Mouse (Mus musculus) 416B (cell line): ENCODE measurements around the gene Mrpl38.
A peak's percentile ranks its signal among the peaks of the same experiment; 100 is the strongest.
"Not testable (repeated sequence)": the region's sequence is repeated elsewhere in the genome, so short reads cannot be mapped to it uniquely, and the experiment has no call there.

Source experiments
- DNase-seq: peaks from one replicate; pipeline ENCODE4 v3.0.0; 2011; ENCODE audit warnings: low read depth

The Mrpl38 gene

GRCm38 (mm10) chr11:116145481-116146293 lies 7.0 kb upstream of the Mrpl38 start:
- DNase-seq: no peak

- DNase-seq: no peak
Measured at GRCm38 (mm10) chr11:116143468-116143867, 4.8 kb upstream of the Mrpl38 start.

- peak; percentile 80 for DNase-seq
Measured at GRCm38 (mm10) chr11:116142211-116142991, 3.7 kb upstream of the Mrpl38 start.

GRCm38 (mm10) chr11:116138096-116138467 lies 586 bp downstream of the Mrpl38 start:
- DNase-seq: no peak

- DNase-seq: no peak
Measured at GRCm38 (mm10) chr11:116134171-116134570, 4.5 kb downstream of the Mrpl38 start.

- no peak for DNase-seq
Measured at GRCm38 (mm10) chr11:116133497-116133896, 5.2 kb downstream of the Mrpl38 start.

- peak; percentile 57 for DNase-seq
Measured at GRCm38 (mm10) chr11:116132366-116133333, 6.0 kb downstream of the Mrpl38 start.

GRCm38 (mm10) chr11:116131349-116132170 lies 7.1 kb downstream of the Mrpl38 start:
- DNase-seq: no peak

GRCm38 (mm10) chr11:116130488-116131205 lies 8.0 kb downstream of the Mrpl38 start, which contains the start of gene Trim65:
Gene Trim65 (minus strand): TSS chr11:116131128.
- peak; percentile 93 for DNase-seq

GRCm38 (mm10) chr11:116129993-116130487 lies 8.6 kb downstream of the Mrpl38 start:
- DNase-seq: peak; percentile 66

- DNase-seq: no peak
Measured at GRCm38 (mm10) chr11:116129091-116129790, 9.4 kb downstream of the Mrpl38 start.

GRCm38 (mm10) chr11:116127986-116128385 lies 10.7 kb downstream of the Mrpl38 start:
- no peak for DNase-seq

GRCm38 (mm10) chr11:116127156-116127980 lies 11.3 kb downstream of the Mrpl38 start, which contains the start of gene Trim47:
Gene Trim47 (minus strand): TSS chr11:116127210.
- no peak for DNase-seq

GRCm38 (mm10) chr11:116126261-116126660 lies 12.4 kb downstream of the Mrpl38 start:
- DNase-seq: no peak

GRCm38 (mm10) chr11:116121731-116122245 lies 16.9 kb downstream of the Mrpl38 start:
- not testable (repeated sequence) for DNase-seq

- DNase-seq: no peak
Measured at GRCm38 (mm10) chr11:116117819-116118218, 20.8 kb downstream of the Mrpl38 start.

GRCm38 (mm10) chr11:116117241-116117640 lies 21.4 kb downstream of the Mrpl38 start:
- DNase-seq: no peak

- no peak for DNase-seq
Measured at GRCm38 (mm10) chr11:116111611-116112203, 27.0 kb downstream of the Mrpl38 start.
